10 mouse cellular contexts compared by ENCODE assay signal in the genomic region with DNA sequence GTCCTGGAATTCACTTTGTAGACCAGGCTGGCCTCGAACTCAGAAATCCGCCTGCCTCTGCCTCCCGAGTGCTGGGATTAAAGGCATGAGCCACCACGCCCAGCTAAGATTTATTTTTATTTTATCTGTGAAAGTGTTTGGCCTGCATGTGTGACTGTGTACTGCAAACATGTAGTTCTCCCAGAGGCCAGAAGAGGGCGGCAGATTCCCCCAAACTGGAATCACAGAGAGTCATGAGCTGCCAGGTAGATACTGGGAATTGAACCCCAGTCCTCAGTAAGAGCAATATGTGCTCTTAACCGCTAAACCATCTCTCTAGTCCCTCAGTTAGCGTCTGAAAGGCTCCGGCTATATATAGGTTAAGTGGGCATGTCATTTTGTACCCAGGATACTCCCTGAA. TPM values are rescaled to one million over a fixed set of nuclear protein-coding genes. Genes with fewer than 3 reads are reported as not detected.
DNase-seq lines count a peak whose midpoint lies in the region; ATAC-seq and TF ChIP-seq lines count a peak whose summit lies in the region.
"Had no signal": no experiment of that assay in that cellular context is flagged by ENCODE, and none has a peak within 500 bp of the region (broad histone marks: within the 10 kb centered on the region; RNA-seq: fewer than 3 reads in every experiment).

No protein-coding gene starts in this region.

- H3K9me3 ChIP-seq in forebrain, postnatal 0 days (ENCODE audit: low read length), result no peaks in the 10 kb centered on the region
- no peaks in the 10 kb centered on the region for H3K9me3 ChIP-seq in forebrain, embryonic 16.5 days (ENCODE audit: control insufficient read depth, low read length)
- no peaks in the 10 kb centered on the region for H3K9me3 ChIP-seq in neural tube, embryonic 15.5 days (replicated peaks)
- H3K9me3 ChIP-seq in neural tube, embryonic 11.5 days (ENCODE audit: control insufficient read depth, low read length), result no peaks in the 10 kb centered on the region

- H3K9ac ChIP-seq in forebrain, postnatal 0 days, result no peak overlapping the region
- H3K9ac ChIP-seq in forebrain, embryonic 16.5 days (replicated peaks; ENCODE audit: low read depth, low read length), result no peak overlapping the region
- no peak overlapping the region for H3K9ac ChIP-seq in neural tube, embryonic 15.5 days (replicated peaks)
- no peak overlapping the region for H3K9ac ChIP-seq in neural tube, embryonic 11.5 days (ENCODE audit: low read length)

- no peaks in the 10 kb centered on the region for H3K27me3 ChIP-seq in forebrain, postnatal 0 days (ENCODE audit: insufficient read depth, low read length)
- H3K27me3 ChIP-seq in forebrain, embryonic 16.5 days (replicated peaks; ENCODE audit: control insufficient read depth, insufficient read depth, low read length), result no peaks in the 10 kb centered on the region
- peaks cover 12% of the 10 kb centered on the region for H3K27me3 ChIP-seq in neural tube, embryonic 15.5 days (replicated peaks)
- peaks cover 9% of the 10 kb centered on the region for H3K27me3 ChIP-seq in neural tube, embryonic 11.5 days (ENCODE audit: control insufficient read depth, insufficient read depth, low read length)

- no peak overlapping the region for H3K4me2 ChIP-seq in forebrain, postnatal 0 days (ENCODE audit: low read depth)
- no peak overlapping the region for H3K4me2 ChIP-seq in forebrain, embryonic 16.5 days (ENCODE audit: low read length)
- H3K4me2 ChIP-seq in neural tube, embryonic 15.5 days, result no peak overlapping the region
- no peak overlapping the region for H3K4me2 ChIP-seq in neural tube, embryonic 11.5 days (ENCODE audit: low read depth)

- no peak for TF ChIP-seq POLR2A in cortical plate, adult 2 months (IDR thresholded peaks at IDR 0.05; ENCODE audit: extremely low read depth, insufficient read depth, low read length)

- peaks cover 8% of the 10 kb centered on the region; the same call in 1 of the 2 replicates for H3K36me3 ChIP-seq in forebrain, postnatal 0 days (ENCODE audit: insufficient read depth)
- no peaks in the 10 kb centered on the region for H3K36me3 ChIP-seq in forebrain, embryonic 16.5 days (ENCODE audit: control insufficient read depth, insufficient read depth)
- H3K36me3 ChIP-seq in neural tube, embryonic 15.5 days, result peaks cover 11% of the 10 kb centered on the region
- H3K36me3 ChIP-seq in neural tube, embryonic 11.5 days (ENCODE audit: control insufficient read depth, insufficient read depth, low read length), result no peaks in the 10 kb centered on the region

- TF ChIP-seq CTCF in forebrain, postnatal 0 days (IDR thresholded peaks at IDR 0.05; ENCODE audit: low read depth), result peak; percentile 62
- TF ChIP-seq CTCF in cortical plate, adult 2 months (IDR thresholded peaks at IDR 0.05; ENCODE audit: extremely low read depth, insufficient read depth, low read length), result peak; percentile 52

- WGBS in forebrain, postnatal 0 days, result 43% methylated on average over 8 of the region's 8 CpGs
- WGBS in forebrain, embryonic 16.5 days, result 34% methylated on average over 8 of the region's 8 CpGs
- WGBS in neural tube, embryonic 15.5 days, result 41% methylated on average over 8 of the region's 8 CpGs
- WGBS in neural tube, embryonic 11.5 days, result 46% methylated on average over 8 of the region's 8 CpGs

- no peaks in the 10 kb centered on the region for H3K4me1 ChIP-seq in forebrain, postnatal 0 days (ENCODE audit: insufficient read depth)
- H3K4me1 ChIP-seq in forebrain, embryonic 16.5 days (replicated peaks; ENCODE audit: control insufficient read depth, insufficient read depth, low read length), result peaks cover 10% of the 10 kb centered on the region
- peaks cover 14% of the 10 kb centered on the region for H3K4me1 ChIP-seq in neural tube, embryonic 15.5 days
- H3K4me1 ChIP-seq in cortical plate, adult 2 months (ENCODE audit: control insufficient read depth, insufficient read depth, low read length), result no peaks in the 10 kb centered on the region
- H3K4me1 ChIP-seq in neural tube, embryonic 11.5 days (ENCODE audit: control insufficient read depth, insufficient read depth, low read length), result no peaks in the 10 kb centered on the region

- no peak overlapping the region for H3K27ac ChIP-seq in forebrain, postnatal 0 days (ENCODE audit: low read depth, low read length)
- no peak overlapping the region for H3K27ac ChIP-seq in forebrain, embryonic 16.5 days (ENCODE audit: low read length)
- H3K27ac ChIP-seq in neural tube, embryonic 15.5 days (replicated peaks), result no peak overlapping the region
- H3K27ac ChIP-seq in cortical plate, adult 2 months (ENCODE audit: insufficient read depth, low read length), result no peak overlapping the region
- H3K27ac ChIP-seq in neural tube, embryonic 11.5 days (ENCODE audit: low read depth, low read length), result no peak overlapping the region

- no peak overlapping the region for H3K4me3 ChIP-seq in forebrain, postnatal 0 days (ENCODE audit: low read depth, low read length)
- no peak overlapping the region for H3K4me3 ChIP-seq in forebrain, embryonic 16.5 days (replicated peaks; ENCODE audit: low read length)
- no peak overlapping the region for H3K4me3 ChIP-seq in neural tube, embryonic 15.5 days (replicated peaks)
- H3K4me3 ChIP-seq in cortical plate, adult 2 months (ENCODE audit: insufficient read depth, low read length), result no peak overlapping the region
- no peak overlapping the region for H3K4me3 ChIP-seq in neural tube, embryonic 11.5 days (ENCODE audit: low read depth, low read length)

- peak; percentile 49 for DNase-seq in forebrain, postnatal 0 days
- DNase-seq in neural tube, embryonic 10.5 days (ENCODE audit: extremely low spot score, low spot score), result peak; percentile 63
- DNase-seq in neural tube, embryonic 11.5 days (ENCODE audit: low spot score), result peak; percentile 41
- no peak for DNase-seq in urinary bladder, adult 18-20 months (ENCODE audit: low spot score in 2 of 2)

- no peak for ATAC-seq in forebrain, postnatal 0 days
- ATAC-seq in forebrain, embryonic 16.5 days, result no peak
- no peak for ATAC-seq in neural tube, embryonic 15.5 days (ENCODE audit: low FRiP score)
- ATAC-seq in neural tube, embryonic 11.5 days (ENCODE audit: insufficient read depth, low FRiP score, low TSS enrichment), result no peak
- no peak for ATAC-seq in megakaryocyte-erythroid progenitor cell, adult 5-6 weeks (replicated peaks; ENCODE audit: low FRiP score, low TSS enrichment, poor library complexity, severe bottlenecking)

RNA-seq across cellular contexts. Expression of a gene that starts 7.4 kb away (rescaled TPM):
- total RNA-seq in forebrain, postnatal 0 days (2014; rRNA removed), result 4.2 and 16.9 TPM in 2 replicates
- polyA plus RNA-seq in forebrain, postnatal 0 days (2015; fragmentation: Nextera tagmentation; extraction: Ambion mirVana), result 8.1 and 13.8 TPM in 2 replicates
- 5.5 and 7.3 TPM in 2 replicates for polyA plus RNA-seq in forebrain, embryonic 16.5 days (2015; fragmentation: Nextera tagmentation; extraction: Ambion mirVana)
- polyA plus RNA-seq in neural tube, embryonic 15.5 days (2015; fragmentation: Nextera tagmentation; extraction: Ambion mirVana), result 16.4 and 21.2 TPM in 2 replicates
- 1.7 and 3.2 TPM in 2 replicates for polyA plus RNA-seq in cortical plate, adult 2 months (2012; rRNA removed)
- 2.0 and 4.0 TPM in 2 replicates for polyA plus RNA-seq in neural tube, embryonic 11.5 days (2014; fragmentation: Nextera tagmentation; extraction: Ambion mirVana)
- 2.3 and 2.9 TPM in 2 replicates for total RNA-seq in megakaryocyte-erythroid progenitor cell, adult 5-6 weeks (2014; fragmentation: Nextera tagmentation)
- 3.0 and 8.9 TPM in 2 replicates for total RNA-seq in megakaryocyte-erythroid progenitor cell, adult 5-6 weeks (2017)

RNA-seq across cellular contexts. Expression of a gene that starts 19.5 kb away (rescaled TPM):
- 24.9 and 26.1 TPM in 2 replicates for total RNA-seq in forebrain, postnatal 0 days (2014; rRNA removed)
- polyA plus RNA-seq in forebrain, postnatal 0 days (2015; fragmentation: Nextera tagmentation; extraction: Ambion mirVana), result 3.0 and 4.4 TPM in 2 replicates
- polyA plus RNA-seq in forebrain, embryonic 16.5 days (2015; fragmentation: Nextera tagmentation; extraction: Ambion mirVana), result 4.3 and 4.5 TPM in 2 replicates
- 12.2 and 14.0 TPM in 2 replicates for polyA plus RNA-seq in neural tube, embryonic 15.5 days (2015; fragmentation: Nextera tagmentation; extraction: Ambion mirVana)
- 42.2 and 46.0 TPM in 2 replicates for polyA plus RNA-seq in cortical plate, adult 2 months (2012; rRNA removed)
- 2.4 and 2.7 TPM in 2 replicates for polyA plus RNA-seq in neural tube, embryonic 11.5 days (2014; fragmentation: Nextera tagmentation; extraction: Ambion mirVana)
- total RNA-seq in megakaryocyte-erythroid progenitor cell, adult 5-6 weeks (2014; fragmentation: Nextera tagmentation), result not detected in 2 replicates
- total RNA-seq in megakaryocyte-erythroid progenitor cell, adult 5-6 weeks (2017), result not detected in 2 replicates
- total RNA-seq: common myeloid progenitor, adult 5-6 weeks had no signal

RNA-seq across cellular contexts. Expression of a gene that starts 26.4 kb away (rescaled TPM):
- 0.31 and 3.7 TPM in 2 replicates for total RNA-seq in forebrain, postnatal 0 days (2014; rRNA removed)
- 0.30 TPM in 1 of 2 replicates, not detected in the other for polyA plus RNA-seq in forebrain, postnatal 0 days (2015; fragmentation: Nextera tagmentation; extraction: Ambion mirVana)
- 0.42 TPM in 1 of 2 replicates, not detected in the other for polyA plus RNA-seq in forebrain, embryonic 16.5 days (2015; fragmentation: Nextera tagmentation; extraction: Ambion mirVana)
- polyA plus RNA-seq in neural tube, embryonic 15.5 days (2015; fragmentation: Nextera tagmentation; extraction: Ambion mirVana), result 0.22 and 0.57 TPM in 2 replicates
- polyA plus RNA-seq in cortical plate, adult 2 months (2012; rRNA removed), result 0.78 and 2.1 TPM in 2 replicates
- not detected in 2 replicates for polyA plus RNA-seq in neural tube, embryonic 11.5 days (2014; fragmentation: Nextera tagmentation; extraction: Ambion mirVana)
- total RNA-seq in megakaryocyte-erythroid progenitor cell, adult 5-6 weeks (2014; fragmentation: Nextera tagmentation), result not detected in 2 replicates
- 4.2 TPM in 1 of 2 replicates, not detected in the other for total RNA-seq in megakaryocyte-erythroid progenitor cell, adult 5-6 weeks (2017)

RNA-seq across cellular contexts. Expression of a gene that starts 26.5 kb away (rescaled TPM):
- total RNA-seq in forebrain, postnatal 0 days (2014; rRNA removed), result 38.2 and 46.1 TPM in 2 replicates
- 101 and 117 TPM in 2 replicates for polyA plus RNA-seq in forebrain, postnatal 0 days (2015; fragmentation: Nextera tagmentation; extraction: Ambion mirVana)
- 123 and 127 TPM in 2 replicates for polyA plus RNA-seq in forebrain, embryonic 16.5 days (2015; fragmentation: Nextera tagmentation; extraction: Ambion mirVana)
- polyA plus RNA-seq in neural tube, embryonic 15.5 days (2015; fragmentation: Nextera tagmentation; extraction: Ambion mirVana), result 129 and 182 TPM in 2 replicates
- polyA plus RNA-seq in cortical plate, adult 2 months (2012; rRNA removed), result 89.4 and 94.5 TPM in 2 replicates
- 207 and 224 TPM in 2 replicates for polyA plus RNA-seq in neural tube, embryonic 11.5 days (2014; fragmentation: Nextera tagmentation; extraction: Ambion mirVana)
- 212 and 237 TPM in 2 replicates for total RNA-seq in megakaryocyte-erythroid progenitor cell, adult 5-6 weeks (2014; fragmentation: Nextera tagmentation)
- 396 and 426 TPM in 2 replicates for total RNA-seq in megakaryocyte-erythroid progenitor cell, adult 5-6 weeks (2017)

RNA-seq across cellular contexts. Expression of a gene that starts 29.8 kb away (rescaled TPM):
- not detected in 2 replicates for total RNA-seq in forebrain, postnatal 0 days (2014; rRNA removed)
- not detected in 2 replicates for polyA plus RNA-seq in forebrain, postnatal 0 days (2015; fragmentation: Nextera tagmentation; extraction: Ambion mirVana)
- polyA plus RNA-seq in forebrain, embryonic 16.5 days (2015; fragmentation: Nextera tagmentation; extraction: Ambion mirVana), result not detected in 2 replicates
- not detected in 2 replicates for polyA plus RNA-seq in neural tube, embryonic 15.5 days (2015; fragmentation: Nextera tagmentation; extraction: Ambion mirVana)
- polyA plus RNA-seq in cortical plate, adult 2 months (2012; rRNA removed), result not detected in 2 replicates
- polyA plus RNA-seq in neural tube, embryonic 11.5 days (2014; fragmentation: Nextera tagmentation; extraction: Ambion mirVana), result not detected in 2 replicates
- not detected in 2 replicates for total RNA-seq in megakaryocyte-erythroid progenitor cell, adult 5-6 weeks (2014; fragmentation: Nextera tagmentation)
- total RNA-seq in megakaryocyte-erythroid progenitor cell, adult 5-6 weeks (2017), result not detected in 2 replicates
- total RNA-seq: layer of hippocampus, adult 18-20 months had no signal

Comparison
In these comparisons a context has a peak if more than half of its experiments do, and no peak if none do; other contexts are left out.
1. DNase-seq: peak in forebrain, postnatal 0 days (single experiment), neural tube, embryonic 10.5 days (single experiment) and neural tube, embryonic 11.5 days (single experiment); none in urinary bladder, adult 18-20 months (0 of 2).